Comparison of ENCODE assay signal across 8 mouse cellular contexts in genomic region chr5:125389579-125390441, GRCm38 (mm10). TPM values are rescaled to one million over a fixed set of nuclear protein-coding genes. Genes with fewer than 3 reads are reported as not detected.
DNase-seq lines count a peak whose midpoint lies in the region; ATAC-seq and TF ChIP-seq lines count a peak whose summit lies in the region.

Ubc (minus strand) TSS chr5:125390202.

- DNase-seq in cerebellum, adult 11 months: peak; percentile 83
- peak; percentile 88 for DNase-seq in heart, postnatal 25 days (ENCODE audit: low spot score)
- peak; percentile 76 to 92 for DNase-seq in layer of hippocampus, adult 18-20 months (ENCODE audit: low spot score in 2 of 2)
- DNase-seq in lung, adult 2 months: peak; percentile 89
- DNase-seq in testis, postnatal 10 days (ENCODE audit: low spot score): peak; percentile 94

- H3K9ac ChIP-seq in ES-Bruce4 (ENCODE audit: low read depth, poor library complexity, severe bottlenecking): peak within 1 kb of the TSS; percentile 97
- H3K9ac ChIP-seq in forebrain, embryonic 15.5 days (replicated peaks): peak within 1 kb of the TSS; percentile 100
- H3K9ac ChIP-seq in neural tube, embryonic 15.5 days (replicated peaks): peak within 1 kb of the TSS; percentile 100

- H3K27me3 ChIP-seq in ES-Bruce4 (ENCODE audit: control insufficient read depth, insufficient read depth, low read length, poor library complexity, severe bottlenecking): no peaks in the 10 kb centered on the region
- H3K27me3 ChIP-seq in forebrain, embryonic 15.5 days: no peaks in the 10 kb centered on the region
- H3K27me3 ChIP-seq in neural tube, embryonic 15.5 days (replicated peaks): no peaks in the 10 kb centered on the region

- peaks cover 20% of the 10 kb centered on the region for H3K36me3 ChIP-seq in ES-Bruce4 (ENCODE audit: control insufficient read depth, insufficient read depth, low read length, poor library complexity, severe bottlenecking)
- H3K36me3 ChIP-seq in forebrain, embryonic 15.5 days: peaks cover 12% of the 10 kb centered on the region
- peaks cover 11% of the 10 kb centered on the region for H3K36me3 ChIP-seq in neural tube, embryonic 15.5 days

- TF ChIP-seq CTCF in ES-Bruce4 (IDR thresholded peaks at IDR 0.05; ENCODE audit: low read depth, low read length): no peak
- no peak for TF ChIP-seq CTCF in lung, adult 2 months (IDR thresholded peaks at IDR 0.05; ENCODE audit: insufficient read depth, low read length)

- TF ChIP-seq EP300 in ES-Bruce4 (IDR thresholded peaks at IDR 0.05; ENCODE audit: insufficient read depth, low read depth, low read length): peak; percentile 90

- TF ChIP-seq POLR2A in ES-Bruce4 (IDR thresholded peaks at IDR 0.05; ENCODE audit: insufficient read depth, low read length): peak; percentile 98
- TF ChIP-seq POLR2A in lung, adult 2 months (IDR thresholded peaks at IDR 0.05; ENCODE audit: borderline replicate concordance, extremely low read depth, low read depth, low read length): peak; percentile 99

- no peaks in the 10 kb centered on the region for H3K4me1 ChIP-seq in ES-Bruce4 (ENCODE audit: control insufficient read depth, insufficient read depth, low read length)
- peaks cover 63% of the 10 kb centered on the region for H3K4me1 ChIP-seq in forebrain, embryonic 15.5 days
- peaks cover 17% of the 10 kb centered on the region for H3K4me1 ChIP-seq in lung, adult 2 months (ENCODE audit: control insufficient read depth, insufficient read depth, low read length)
- peaks cover 54% of the 10 kb centered on the region for H3K4me1 ChIP-seq in neural tube, embryonic 15.5 days

- WGBS in forebrain, embryonic 15.5 days: under 1% methylated on average over 67 of the region's 69 CpGs
- WGBS in lung, adult 2 months: under 1% methylated on average over 69 of the region's 69 CpGs
- under 1% methylated on average over 67 of the region's 69 CpGs for WGBS in neural tube, embryonic 15.5 days

- intact Hi-C loops in heart, postnatal 25 days (cut with DNase I): no loop called here

- no peaks in the 10 kb centered on the region for H3K9me3 ChIP-seq in ES-Bruce4 (replicated peaks; ENCODE audit: control insufficient read depth, insufficient read depth, low read length, poor library complexity, severe bottlenecking)
- no peaks in the 10 kb centered on the region for H3K9me3 ChIP-seq in forebrain, embryonic 15.5 days
- no peaks in the 10 kb centered on the region for H3K9me3 ChIP-seq in neural tube, embryonic 15.5 days (replicated peaks)

- ATAC-seq in forebrain, embryonic 15.5 days (replicated peaks): peak; percentile 49
- ATAC-seq in neural tube, embryonic 15.5 days (ENCODE audit: low FRiP score): peak; percentile 56

- peak within 1 kb of the TSS; percentile 52 for H3K27ac ChIP-seq in ES-Bruce4 (ENCODE audit: insufficient read depth, low read length)
- peak within 1 kb of the TSS; percentile 98 for H3K27ac ChIP-seq in forebrain, embryonic 15.5 days (replicated peaks)
- peak within 1 kb of the TSS; percentile 98 for H3K27ac ChIP-seq in neural tube, embryonic 15.5 days (replicated peaks)

- peak within 1 kb of the TSS; percentile 93 for H3K4me3 ChIP-seq in ES-Bruce4 (ENCODE audit: low read depth, low read length)
- peak within 1 kb of the TSS; percentile 100 for H3K4me3 ChIP-seq in forebrain, embryonic 15.5 days
- H3K4me3 ChIP-seq in lung, adult 2 months (replicated peaks; ENCODE audit: extremely low read depth, low read depth, low read length): peak within 1 kb of the TSS; percentile 94
- H3K4me3 ChIP-seq in neural tube, embryonic 15.5 days (replicated peaks): peak within 1 kb of the TSS; percentile 100

- H3K4me2 ChIP-seq in forebrain, embryonic 15.5 days (replicated peaks): peak within 1 kb of the TSS; percentile 68
- H3K4me2 ChIP-seq in neural tube, embryonic 15.5 days: peak within 1 kb of the TSS; percentile 94

RNA-seq across cellular contexts. Expression of gene Ubc, which starts in this region (rescaled TPM):
- 329 and 334 TPM in 2 replicates for polyA plus RNA-seq in ES-Bruce4 (2011; ENCODE audit: insufficient read depth, insufficient read length, low read depth, missing spikeins)
- polyA plus RNA-seq in forebrain, embryonic 15.5 days (2015; fragmentation: Nextera tagmentation; extraction: Ambion mirVana): 1,235 and 1,278 TPM in 2 replicates
- 1,000 to 10,000 TPM in 1 of 2 experiments, 100 to 1,000 TPM in 1; 907 to 1,197 TPM for total RNA-seq in heart, postnatal 25 days (2021)
- total RNA-seq in layer of hippocampus, adult 18-20 months (2021): 100 to 1,000 TPM; 754 to 818 TPM
- 705 and 874 TPM in 2 replicates for polyA plus RNA-seq in lung, adult 2 months (2012; rRNA removed)
- 1,353 and 1,380 TPM in 2 replicates for polyA plus RNA-seq in neural tube, embryonic 15.5 days (2015; fragmentation: Nextera tagmentation; extraction: Ambion mirVana)

Comparison
In these comparisons a context has a peak if more than half of its experiments do, and no peak if none do; other contexts are left out.
1. Peak in every context shown above with its lines: DNase-seq, ATAC-seq, H3K4me3 ChIP-seq and H3K27ac ChIP-seq.